Mouse (Mus musculus) heart, embryonic 10.5 days (tissue): Measurements from ENCODE around the gene Gipc3. TPM values are rescaled to one million over a fixed set of nuclear protein-coding genes. Genes with fewer than 3 reads are reported as not detected.

ENCODE experiments used
- DNase-seq: peaks from one replicate; pipeline ENCODE4 v3.0.0-alpha.2; 2017; ENCODE audit warnings: low spot score
- H3K27ac ChIP-seq: fragments of 300-500 bp; sonication (generic); 2 replicates; pipeline ENCODE4 v1.5.1; 2016; ENCODE audit warnings: mild to moderate bottlenecking
- H3K27me3 ChIP-seq: fragments of 300-500 bp; sonication (generic); 2 replicates; pipeline ENCODE4 v1.6.1; 2016; ENCODE audit warnings: mild to moderate bottlenecking; ENCODE audit not compliant: poor library complexity, insufficient read depth, severe bottlenecking
- H3K36me3 ChIP-seq: fragments of 300-500 bp; sonication (generic); 2 replicates; pipeline ENCODE4 v1.6.1; 2016; ENCODE audit warnings: mild to moderate bottlenecking, moderate library complexity
- H3K4me1 ChIP-seq: fragments of 300-500 bp; sonication (generic); 2 replicates; pipeline ENCODE4 v1.6.1; 2016; ENCODE audit warnings: mild to moderate bottlenecking
- H3K4me3 ChIP-seq: fragments of 300-500 bp; sonication (generic); 2 replicates; pipeline ENCODE4 v1.5.1; 2016; ENCODE audit warnings: mild to moderate bottlenecking, moderate library complexity
- H3K9me3 ChIP-seq: fragments of 300-500 bp; sonication (generic); 2 replicates; pipeline ENCODE4 v1.6.1; 2016; ENCODE audit warnings: mild to moderate bottlenecking, moderate library complexity
- WGBS: fragments of 180-500 bp; shearing (Covaris S2); methylation state at CpG from one replicate; pipeline ENCODE4 v1.1.7; 2016; 5-methylcytosine and 5-hydroxymethylcytosine counted together
- polyA plus RNA-seq: library from polyadenylated mRNA; unstranded; fragments of >200 nt; fragmentation: Nextera tagmentation; extraction: Ambion mirVana; gene quantifications from 2 replicates; pipeline ENCODE4 v1.2.1, GENCODE M21; 2016

The Gipc3 gene
- polyA plus RNA-seq, 1 experiment from 2014 or later: not detected

DNA sequence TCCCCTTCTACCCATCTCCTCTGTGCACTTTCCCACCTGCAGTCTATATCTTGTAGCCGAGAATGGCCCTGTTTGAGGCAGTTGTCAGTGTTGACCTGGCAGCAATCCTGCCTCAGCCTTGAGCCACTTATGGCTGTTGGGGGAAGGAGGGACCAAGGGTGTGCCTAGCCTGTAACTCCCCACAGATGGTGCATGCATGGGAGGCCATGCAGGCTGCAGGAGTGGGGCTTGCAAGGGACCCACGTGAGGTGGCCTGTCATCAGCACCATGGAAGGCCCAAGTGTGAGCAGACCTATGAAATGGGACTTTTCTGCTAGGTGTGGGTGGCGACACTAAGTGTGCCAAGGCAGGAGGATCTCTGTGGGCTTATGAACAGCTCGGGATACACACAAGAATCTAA is 22.0 kb upstream of the Gipc3 start:
- Histone ChIP-seq H3K36me3 (peaks cover 54% of the 10 kb centered on the region), H3K27ac (peak overlapping the region; percentile 78), H3K9me3 (no peaks in the 10 kb centered on the region), H3K4me1 (peaks cover 84% of the 10 kb centered on the region), H3K4me3 (peak overlapping the region; percentile 64), H3K27me3 (peaks cover 35% of the 10 kb centered on the region)
- DNase-seq: no peak
- WGBS: 36% methylated on average over 4 of the region's 4 CpGs

GRCm38 (mm10) chr10:81364666-81365065 is 21.6 kb upstream of the Gipc3 start:
- Histone ChIP-seq H3K4me1 (peaks cover 88% of the 10 kb centered on the region), H3K27me3 (peaks cover 35% of the 10 kb centered on the region), H3K36me3 (peaks cover 50% of the 10 kb centered on the region), H3K27ac (peak overlapping the region; percentile 78), H3K4me3 (peak overlapping the region; percentile 64), H3K9me3 (no peaks in the 10 kb centered on the region)
- WGBS: 14% methylated on average over 28 of the region's 28 CpGs
- no peak for DNase-seq

GRCm38 (mm10) chr10:81363436-81364346 is 20.6 kb upstream of the Gipc3 start:
- WGBS: 5% methylated on average over 54 of the region's 54 CpGs
- peaks cover 40% of the 10 kb centered on the region for H3K36me3 ChIP-seq
- H3K4me1 ChIP-seq: peaks cover 93% of the 10 kb centered on the region
- H3K27ac ChIP-seq: peak overlapping the region; percentile 90
- H3K27me3 ChIP-seq: peaks cover 35% of the 10 kb centered on the region
- H3K9me3 ChIP-seq: no peaks in the 10 kb centered on the region
- DNase-seq: peak; percentile 94
- peak overlapping the region; percentile 64 for H3K4me3 ChIP-seq

GRCm38 (mm10) chr10:81362336-81362949 is 19.4 kb upstream of the Gipc3 start:
- Histone ChIP-seq H3K27ac (peak overlapping the region; percentile 90), H3K4me1 (peaks cover 100% of the 10 kb centered on the region), H3K27me3 (peaks cover 35% of the 10 kb centered on the region)

DNA sequence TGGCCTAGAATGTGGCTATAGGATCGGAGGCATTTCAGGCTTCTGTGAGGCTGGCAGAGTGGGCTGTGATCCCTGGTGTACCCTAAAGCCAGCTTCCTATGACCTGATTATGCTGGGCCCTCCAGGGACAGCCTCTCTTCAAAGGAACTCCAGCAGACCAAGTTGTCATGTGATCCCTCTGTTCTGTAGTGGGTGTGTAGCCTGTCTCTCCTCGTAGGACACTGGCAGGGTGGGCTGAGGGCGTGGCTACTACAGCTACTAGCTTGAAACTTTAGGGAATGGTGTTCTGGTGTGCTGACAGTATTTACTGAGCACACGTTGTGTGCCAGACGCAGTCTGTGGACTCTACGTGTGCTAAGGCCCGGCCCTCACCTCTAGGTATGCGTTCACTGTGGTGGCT is 17.7 kb upstream of the Gipc3 start:
- no peak for DNase-seq
- Histone ChIP-seq H3K27ac (peak overlapping the region; percentile 59; the same call in 1 of the 2 replicates), H3K9me3 (no peaks in the 10 kb centered on the region), H3K27me3 (peaks cover 35% of the 10 kb centered on the region), H3K4me1 (peaks cover 97% of the 10 kb centered on the region), H3K4me3 (no peak overlapping the region), H3K36me3 (peaks cover 14% of the 10 kb centered on the region)
- WGBS: 67% methylated on average over 8 of the region's 8 CpGs

More at GRCm38 (mm10) chr10:81362336-81362949, 19.4 kb upstream of the Gipc3 start:
- no peaks in the 10 kb centered on the region for H3K9me3 ChIP-seq
- 59% methylated on average over 12 of the region's 12 CpGs for WGBS
- H3K36me3 ChIP-seq: peaks cover 27% of the 10 kb centered on the region
- no peak for DNase-seq
- peak overlapping the region; percentile 64 for H3K4me3 ChIP-seq

GRCm38 (mm10) chr10:81358841-81359240 is 15.8 kb upstream of the Gipc3 start:
- 51% methylated on average over 1 of the region's 1 CpGs for WGBS
- peaks cover 14% of the 10 kb centered on the region for H3K36me3 ChIP-seq
- H3K27me3 ChIP-seq: peaks cover 20% of the 10 kb centered on the region
- peaks cover 94% of the 10 kb centered on the region for H3K4me1 ChIP-seq
- peak overlapping the region; percentile 92 for H3K4me3 ChIP-seq
- H3K27ac ChIP-seq: peak overlapping the region; percentile 91
- no peaks in the 10 kb centered on the region for H3K9me3 ChIP-seq
- no peak for DNase-seq

DNA sequence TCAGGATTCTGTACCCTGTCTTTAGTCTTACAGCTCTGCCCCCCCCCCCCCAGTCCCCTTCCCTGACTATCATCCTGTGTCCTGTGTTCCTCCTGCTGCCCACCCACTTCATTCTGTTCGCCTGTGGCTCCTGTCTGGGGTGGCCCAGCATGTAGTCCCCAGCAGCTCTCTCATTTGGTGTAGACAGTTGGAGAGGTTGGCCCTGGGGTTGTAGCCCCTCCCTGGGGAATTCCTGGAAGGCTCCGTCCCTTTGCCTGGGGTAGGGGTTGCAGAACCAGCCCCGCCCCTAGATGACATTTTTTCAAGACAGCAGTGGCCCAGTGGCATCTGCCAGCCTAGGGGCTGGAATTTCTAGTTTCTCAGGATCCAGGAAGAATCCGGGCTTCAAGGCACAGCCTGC is 15.1 kb upstream of the Gipc3 start:
- H3K27ac ChIP-seq: peak overlapping the region; percentile 91
- DNase-seq: no peak

GRCm38 (mm10) chr10:81356991-81357844 is 14.2 kb upstream of the Gipc3 start, which contains the start of gene Mfsd12:
TSS of gene Mfsd12 (plus strand) at chr10:81357491.
- Histone ChIP-seq H3K4me3 (peak within 1 kb of the TSS; percentile 92), H3K36me3 (peaks cover 6% of the 10 kb centered on the region; the same call in 1 of the 2 replicates), H3K4me1 (peaks cover 78% of the 10 kb centered on the region), H3K27me3 (peaks cover 5% of the 10 kb centered on the region; the same call in 1 of the 2 replicates), H3K9me3 (no peaks in the 10 kb centered on the region), H3K27ac (peak within 1 kb of the TSS; percentile 91)
- WGBS: 1% methylated on average over 79 of the region's 79 CpGs
- peak; percentile 93 for DNase-seq

More for the DNA sequence above, 15.1 kb upstream of the Gipc3 start:
- no peaks in the 10 kb centered on the region for H3K9me3 ChIP-seq
- H3K4me3 ChIP-seq: peak overlapping the region; percentile 92
- peaks cover 88% of the 10 kb centered on the region for H3K4me1 ChIP-seq
- WGBS: 23% methylated on average over 4 of the region's 4 CpGs
- peaks cover 14% of the 10 kb centered on the region for H3K36me3 ChIP-seq
- H3K27me3 ChIP-seq: peaks cover 15% of the 10 kb centered on the region

DNA sequence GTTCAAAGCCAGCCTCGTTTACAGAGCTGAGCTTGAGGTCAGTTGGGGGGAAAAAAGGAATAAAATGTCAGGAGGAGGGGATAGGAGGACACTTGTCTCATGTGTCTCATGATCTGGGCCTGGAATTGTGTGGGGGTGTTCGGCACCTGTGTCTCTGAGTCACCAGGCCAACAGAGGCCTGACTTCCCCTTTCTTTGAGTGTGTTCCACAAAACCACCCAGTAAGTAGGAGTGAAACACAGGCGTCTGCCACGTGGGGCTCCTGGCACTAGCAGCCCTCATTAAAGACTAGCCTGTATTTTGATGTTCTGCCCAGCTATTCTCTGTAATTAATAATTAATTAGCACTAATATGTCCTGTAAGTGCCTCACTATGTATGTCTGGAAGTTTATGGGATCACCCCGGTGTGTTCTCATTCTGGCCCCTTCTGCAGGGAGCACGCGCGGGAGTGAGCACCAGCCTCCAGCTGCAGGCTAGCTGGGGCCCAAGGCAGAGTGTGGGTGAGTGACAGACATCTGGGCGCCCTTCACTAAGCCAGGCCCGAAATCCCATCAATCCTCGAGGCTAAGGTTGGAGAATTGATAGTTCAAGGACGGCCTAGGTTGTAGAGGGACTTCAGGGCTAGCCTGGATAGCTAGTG is 13.4 kb upstream of the Gipc3 start:
- DNase-seq: no peak
- H3K4me1 ChIP-seq: peaks cover 77% of the 10 kb centered on the region
- WGBS: 52% methylated on average over 12 of the region's 12 CpGs
- H3K36me3 ChIP-seq: no peaks in the 10 kb centered on the region; the same call in 1 of the 2 replicates
- H3K9me3 ChIP-seq: no peaks in the 10 kb centered on the region
- peak overlapping the region; percentile 92 for H3K4me3 ChIP-seq
- H3K27ac ChIP-seq: peak overlapping the region; percentile 65; the same call in 1 of the 2 replicates
- no peaks in the 10 kb centered on the region for H3K27me3 ChIP-seq

DNA sequence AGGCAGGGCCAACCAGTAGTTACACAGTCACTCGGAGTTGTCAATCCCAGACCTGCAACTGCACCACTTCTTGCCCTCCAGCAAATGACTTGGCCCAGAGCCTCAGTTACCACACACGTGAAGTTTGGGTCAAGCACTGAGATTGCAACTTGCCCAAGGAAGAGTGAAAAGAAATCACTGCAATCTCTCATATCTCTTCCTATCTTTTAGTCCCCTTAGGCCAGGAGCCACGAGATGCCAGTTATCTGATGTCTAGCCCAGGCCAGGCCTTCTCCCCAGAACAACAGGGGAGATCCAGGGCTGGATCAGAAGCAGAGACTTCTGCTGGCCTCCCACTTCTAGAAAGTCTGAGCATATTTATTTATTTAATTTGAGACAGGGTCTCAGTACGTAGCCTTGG is 12.5 kb upstream of the Gipc3 start:
- Histone ChIP-seq H3K27ac (no peak overlapping the region), H3K27me3 (no peaks in the 10 kb centered on the region), H3K4me1 (peaks cover 73% of the 10 kb centered on the region), H3K36me3 (no peaks in the 10 kb centered on the region), H3K9me3 (no peaks in the 10 kb centered on the region), H3K4me3 (no peak overlapping the region)
- no peak for DNase-seq
- 62% methylated on average over 4 of the region's 4 CpGs for WGBS

GRCm38 (mm10) chr10:81354738-81355477 is 11.8 kb upstream of the Gipc3 start:
- no peaks in the 10 kb centered on the region for H3K27me3 ChIP-seq
- H3K4me1 ChIP-seq: peaks cover 66% of the 10 kb centered on the region
- no peak overlapping the region for H3K4me3 ChIP-seq
- H3K9me3 ChIP-seq: no peaks in the 10 kb centered on the region
- WGBS: 58% methylated on average over 9 of the region's 9 CpGs
- DNase-seq: no peak
- 0 out of 2 replicates have a peak overlapping the region, but pooled peaks have one; percentile 2 for H3K27ac ChIP-seq
- no peaks in the 10 kb centered on the region for H3K36me3 ChIP-seq
